Mouse (Mus musculus) erythroid progenitor cell, adult 5-6 weeks (primary cell): ENCODE measurements around the gene Actb. TPM values are rescaled to one million over a fixed set of nuclear protein-coding genes. Genes with fewer than 3 reads are reported as not detected.

ENCODE experiments used
- ATAC-seq: replicated peaks from 2 replicates; pipeline ENCODE4 v1.8.0; 2016; ENCODE audit warnings: moderate number of reproducible peaks, mild to moderate bottlenecking, moderate TSS enrichment, inconsistent platforms; ENCODE audit not compliant: poor library complexity, low FRiP score, severe bottlenecking
- total RNA-seq, 2 experiments: library from RNA; stranded (forward) in 1 of 2; stranded (reverse) in 1 of 2; fragments of 150-400 nt in 1 of 2; fragments of 186-747, 209-891 nt in 1 of 2; gene quantifications; 2 replicates each; pipeline versions ENCODE4 v1.2.3 to v1.2.4; 2015 to 2017; ENCODE audit warnings: low replicate concordance in 2 of 2

The Actb gene
- 4,902 and 5,552 TPM in 2 replicates for total RNA-seq (2015; ENCODE audit: low replicate concordance)
- total RNA-seq (2017; ENCODE audit: low replicate concordance): 1,509 and 1,723 TPM in 2 replicates

- peak; percentile 75 for ATAC-seq
Observed at GRCm38 (mm10) chr5:142906532-142907047, at the start of gene Actb. TSS of gene Actb (minus strand) at chr5:142906754.

GRCm38 (mm10) chr5:142953641-142954040 is 47.1 kb upstream of the Actb start:
- no peak for ATAC-seq

DNA sequence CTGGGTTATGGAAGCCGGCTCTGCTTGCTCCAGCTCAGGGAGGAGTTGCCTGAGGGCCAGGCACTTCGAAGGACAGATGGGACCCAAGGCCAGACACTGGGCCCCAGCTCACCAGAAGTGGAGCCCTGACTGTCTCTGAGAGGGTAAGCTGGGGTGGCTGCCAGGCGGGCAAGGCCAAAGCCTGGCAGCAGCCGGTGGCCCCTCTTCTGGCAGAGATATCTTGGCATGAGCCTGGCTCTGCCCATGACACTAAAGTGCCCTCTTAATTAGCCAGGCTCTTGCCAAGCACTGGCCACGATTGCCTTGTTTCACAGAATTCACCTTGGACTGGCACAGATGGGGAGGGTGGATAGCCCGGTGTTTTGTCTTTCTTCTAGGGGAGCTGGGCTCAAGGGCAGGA is 43.9 kb upstream of the Actb start:
- no peak for ATAC-seq

DNA sequence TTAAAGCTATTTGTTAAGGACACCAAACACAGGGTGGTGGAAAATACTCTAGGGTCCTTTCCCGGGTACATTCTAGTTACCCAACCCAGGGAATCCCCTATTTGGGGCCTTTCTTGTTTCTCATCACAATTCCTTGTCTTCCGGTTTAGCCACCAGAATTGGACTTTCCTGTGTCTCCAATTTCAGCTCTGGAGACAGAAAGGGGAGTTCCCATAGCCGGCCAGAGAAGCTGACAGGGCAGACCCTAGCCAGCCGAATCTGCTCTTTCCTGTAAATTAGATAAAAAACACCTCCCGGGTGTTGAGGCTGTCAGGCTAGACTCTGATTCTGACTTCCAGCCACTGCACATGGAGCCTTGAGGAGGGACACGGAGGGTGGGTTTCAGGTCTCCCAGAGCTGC is 43.0 kb upstream of the Actb start:
- ATAC-seq: no peak

DNA sequence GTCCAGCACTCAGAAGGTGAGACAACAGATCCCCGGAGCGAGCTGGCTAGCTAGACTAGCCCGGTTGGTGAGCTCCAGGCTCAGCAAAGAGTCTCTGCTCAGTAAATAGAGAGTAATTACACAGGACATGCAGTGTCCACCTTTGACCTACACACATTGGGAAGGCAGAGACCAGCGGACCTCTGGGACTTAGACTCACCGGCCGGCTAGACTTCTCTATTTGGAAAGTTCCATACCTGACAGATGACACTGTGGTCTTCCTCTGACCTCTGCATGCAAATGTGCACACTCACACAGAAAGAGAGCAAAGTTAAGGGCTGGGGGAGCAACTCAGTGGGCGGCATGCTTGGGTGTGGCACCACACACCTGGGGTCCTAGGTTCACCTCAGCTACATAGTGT is 40.9 kb upstream of the Actb start:
- no peak for ATAC-seq

GRCm38 (mm10) chr5:142944979-142945682 is 38.6 kb upstream of the Actb start:
- ATAC-seq: no peak

- ATAC-seq: no peak
Observed at GRCm38 (mm10) chr5:142940393-142940792, 33.8 kb upstream of the Actb start.

GRCm38 (mm10) chr5:142937956-142938727 is 31.6 kb upstream of the Actb start:
- ATAC-seq: no peak

GRCm38 (mm10) chr5:142936336-142936719 is 29.8 kb upstream of the Actb start:
- ATAC-seq: peak; percentile 74

DNA sequence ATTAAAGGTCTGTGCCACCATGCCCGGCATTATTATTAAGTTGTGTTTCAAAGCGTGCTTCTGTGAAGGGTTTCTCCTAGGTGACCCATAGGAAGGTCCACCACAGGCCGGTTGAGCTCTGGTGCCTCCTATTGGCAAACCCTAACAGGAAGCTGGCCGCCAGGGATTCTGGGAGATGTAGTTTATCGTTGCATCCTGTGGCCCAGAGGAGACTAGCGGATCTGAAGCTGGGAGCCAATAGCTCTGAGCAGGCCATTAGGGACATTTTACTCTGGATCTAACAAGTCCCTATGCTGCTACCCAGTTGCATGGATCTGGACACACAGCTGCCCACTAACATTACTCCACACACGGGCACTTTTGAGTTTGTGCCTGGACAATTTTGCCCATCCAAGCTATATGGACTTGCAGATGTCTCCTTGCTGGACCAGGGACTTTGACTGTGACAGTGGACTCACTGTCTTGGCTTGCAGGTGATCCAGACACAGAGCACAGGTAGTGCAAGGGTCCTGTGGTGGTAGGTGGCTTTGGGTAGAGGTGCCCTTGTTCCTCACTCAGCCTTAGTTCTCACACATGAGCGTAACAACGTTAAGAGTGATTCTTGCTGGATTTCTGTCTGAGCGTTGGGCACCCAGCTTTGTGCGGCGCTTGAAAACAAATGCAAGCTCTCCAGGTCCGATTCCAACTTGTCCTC is 29.2 kb upstream of the Actb start:
- ATAC-seq: peak; percentile 83

- no peak for ATAC-seq
Observed at GRCm38 (mm10) chr5:142932731-142933130, 26.2 kb upstream of the Actb start.

- ATAC-seq: peak; percentile 77
Observed at GRCm38 (mm10) chr5:142932084-142932685, 25.6 kb upstream of the Actb start.

GRCm38 (mm10) chr5:142931241-142931745 is 24.7 kb upstream of the Actb start:
- ATAC-seq: no peak

GRCm38 (mm10) chr5:142929400-142929752 is 22.8 kb upstream of the Actb start:
- peak; percentile 4; the same call in 1 of the 2 replicates for ATAC-seq

DNA sequence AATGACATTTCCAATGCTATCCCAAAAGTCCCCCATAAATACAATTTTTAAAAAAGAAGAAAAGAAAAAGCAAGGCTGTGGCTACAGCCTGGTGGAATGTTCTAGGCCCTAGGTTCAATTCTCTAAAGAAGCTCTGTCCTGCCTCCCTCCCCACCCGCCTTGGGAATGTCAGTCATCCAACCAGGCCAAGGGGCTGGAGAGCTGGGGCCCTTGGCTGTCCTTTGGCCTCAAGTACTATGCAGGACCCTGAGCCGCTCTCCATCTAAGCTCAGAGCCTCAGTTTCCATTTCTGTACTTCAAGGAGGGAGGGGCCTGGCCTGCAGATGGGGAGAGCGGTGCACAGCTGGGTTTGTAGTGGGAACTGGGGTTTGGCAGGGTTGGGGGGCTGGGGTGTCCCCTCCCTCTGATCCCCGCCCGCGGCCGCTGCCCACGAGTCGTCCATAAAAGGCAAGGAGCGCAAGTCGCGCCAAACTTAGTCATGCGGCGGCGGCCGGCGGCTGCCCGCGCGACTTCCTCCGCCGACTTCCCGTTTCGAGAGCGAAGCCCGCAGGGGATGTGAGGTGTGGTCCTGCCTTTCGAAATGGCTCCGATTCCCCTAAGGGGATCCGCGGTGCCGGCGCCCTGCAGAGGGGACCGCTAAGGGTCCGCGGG is 22.3 kb upstream of the Actb start:
- peak; percentile 62 for ATAC-seq

- no peak for ATAC-seq
Observed at GRCm38 (mm10) chr5:142927341-142927930, 20.9 kb upstream of the Actb start.

DNA sequence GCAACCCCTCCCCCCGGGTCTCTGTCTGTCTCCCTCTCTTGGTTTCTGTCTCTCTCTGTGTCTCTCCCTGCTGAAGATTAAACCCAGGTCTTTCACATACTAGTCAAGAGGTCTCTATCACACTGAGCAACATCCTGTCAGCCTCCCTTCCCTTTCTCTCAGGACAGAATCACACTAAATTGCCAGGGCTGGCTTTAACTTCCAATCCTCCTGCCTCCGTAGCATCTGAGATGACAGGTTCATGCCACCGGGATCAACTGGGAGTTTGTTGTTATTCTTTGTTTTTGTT is 20.3 kb upstream of the Actb start:
- no peak for ATAC-seq

GRCm38 (mm10) chr5:142926204-142926939 is 19.8 kb upstream of the Actb start:
- 0 out of 2 replicates have a peak, but pooled peaks have one; percentile 13 for ATAC-seq
